Mouse (Mus musculus) erythroblast, embryonic 14.5 days (primary cell): Measurements from ENCODE around the gene 1700067P10Rik.

ENCODE experiments used
- GATA1 ChIP-seq: IDR thresholded peaks from 2 replicates; pipeline ENCODE4 v1.6.1; 2012; ENCODE audit warnings: low read length, inconsistent platforms, mixed read lengths
- TAL1 ChIP-seq: IDR thresholded peaks from 3 replicates; pipeline ENCODE4 v1.6.1; 2012; ENCODE audit warnings: low read length, inconsistent platforms, mixed read lengths

GRCm38 (mm10) chr17:48089446-48089845, 327 bp downstream of the 1700067P10Rik start:
- TF ChIP-seq TAL1 (no peak), GATA1 (no peak)
